Mouse (Mus musculus) layer of hippocampus, postnatal 25 days (tissue): ENCODE results near the gene Ankrd44. TPM values are rescaled to one million over a fixed set of nuclear protein-coding genes. Genes with fewer than 3 reads are reported as not detected.

Source experiments
- DNase-seq, 2 experiments: peaks; one replicate each; pipeline ENCODE4 v3.0.0; 2022; ENCODE audit warnings: mixed read lengths in 2 of 2, low spot score in 1 of 2; ENCODE audit errors: extremely low spot score in 1 of 2
- total RNA-seq, 2 experiments: library from RNA; stranded (reverse); gene quantifications; 2 replicates each; pipeline ENCODE4 v1.2.3; 2021

Gene Ankrd44
- total RNA-seq, 2 experiments from 2014 or later = 17.1 to 17.3 TPM

- no peak for DNase-seq
Observed at GRCm38 (mm10) chr1:54854388-54854787, 71.8 kb downstream of the Ankrd44 start.

DNA sequence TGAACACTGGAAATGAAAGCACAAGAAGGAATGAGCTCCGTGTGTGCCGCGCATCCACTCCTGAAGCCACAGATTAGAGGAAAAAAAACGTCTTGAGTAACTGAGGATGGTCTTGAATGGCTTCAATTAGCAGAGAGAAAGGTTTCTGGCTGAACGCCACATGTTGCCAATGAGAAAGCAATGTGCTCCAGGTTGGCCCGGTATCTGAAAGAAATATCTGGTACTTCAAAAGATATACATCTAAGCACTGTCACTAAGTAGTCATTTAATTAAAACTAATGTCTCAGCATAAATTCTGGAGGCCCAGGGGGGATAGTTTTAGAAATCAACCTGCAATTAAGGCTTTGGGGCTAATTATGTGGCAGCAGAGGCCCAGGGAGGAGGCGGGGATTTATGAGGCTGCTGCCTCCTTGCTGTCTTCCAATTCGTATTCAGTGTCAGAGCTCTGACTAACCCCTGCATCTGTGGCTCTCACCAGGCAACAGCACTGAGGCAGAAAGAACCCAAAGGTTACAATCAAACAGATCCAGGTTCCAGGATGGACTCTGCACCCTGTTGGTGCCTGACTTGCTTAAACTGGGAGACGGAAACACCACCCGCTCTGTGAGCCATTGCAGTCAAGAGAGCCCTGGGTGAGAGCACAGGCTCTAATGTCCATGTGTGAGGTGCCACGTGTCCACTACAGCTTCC is 72.7 kb downstream of the Ankrd44 start:
- DNase-seq = no peak

DNA sequence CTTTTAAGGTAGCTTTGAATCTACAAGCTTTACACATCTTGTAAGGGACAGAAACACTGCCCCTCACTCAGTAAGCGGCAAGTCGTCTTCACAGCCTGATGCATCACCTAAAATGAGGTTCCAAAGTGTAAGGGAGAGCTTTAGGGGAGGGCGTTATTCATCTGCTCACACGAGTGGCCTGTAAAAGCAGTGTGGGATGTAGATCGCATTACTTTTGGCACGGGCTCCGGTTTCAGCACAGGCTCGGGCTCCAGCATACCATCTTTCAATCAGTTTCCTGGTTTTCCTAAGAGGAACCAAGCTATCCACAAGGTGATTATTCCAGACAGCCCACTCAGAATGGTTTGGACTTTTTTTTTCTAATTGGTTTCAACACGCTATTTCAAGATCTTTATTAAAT is 74.6 kb downstream of the Ankrd44 start:
- DNase-seq = no peak

GRCm38 (mm10) chr1:54850077-54850476 is 76.1 kb downstream of the Ankrd44 start:
- DNase-seq = no peak

- no peak for DNase-seq
Observed at GRCm38 (mm10) chr1:54847238-54847637, 78.9 kb downstream of the Ankrd44 start.

DNA sequence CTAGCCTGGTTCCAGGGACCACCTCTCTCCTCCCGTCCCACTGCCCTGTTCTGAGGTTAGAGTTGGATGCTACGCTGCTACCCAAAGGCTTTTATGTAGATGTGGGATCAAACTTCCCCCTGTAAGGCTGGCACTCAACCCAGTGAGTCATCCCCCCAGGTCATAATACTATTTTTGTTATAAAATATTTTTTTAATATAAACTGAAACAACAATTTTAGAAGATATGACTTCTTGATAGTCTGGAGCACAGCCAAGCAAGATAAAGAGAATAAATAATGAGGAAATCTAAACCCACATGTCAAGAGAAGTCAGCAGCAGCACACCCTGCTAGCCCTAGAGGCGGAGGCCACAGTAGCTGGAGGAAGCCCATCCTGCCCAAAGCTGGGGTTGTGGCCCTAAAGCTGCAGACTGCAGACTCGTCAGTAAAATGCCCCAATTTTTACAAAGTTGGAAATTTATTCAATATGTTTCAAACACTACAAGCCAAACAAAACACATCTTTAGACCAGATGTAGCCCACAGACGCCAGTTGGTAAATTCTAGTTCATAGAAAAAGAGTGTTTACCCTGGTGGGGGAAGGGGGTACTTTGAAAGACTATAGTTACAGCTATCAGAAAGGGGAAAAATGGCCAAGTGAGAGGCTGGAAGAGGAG is 79.7 kb downstream of the Ankrd44 start:
- no peak for DNase-seq

- DNase-seq = no peak
Observed at GRCm38 (mm10) chr1:54844361-54844760, 81.8 kb downstream of the Ankrd44 start.

- no peak for DNase-seq
Observed at GRCm38 (mm10) chr1:54842765-54843461, 83.3 kb downstream of the Ankrd44 start.

- no peak for DNase-seq
Observed at GRCm38 (mm10) chr1:54841788-54842187, 84.4 kb downstream of the Ankrd44 start.

DNA sequence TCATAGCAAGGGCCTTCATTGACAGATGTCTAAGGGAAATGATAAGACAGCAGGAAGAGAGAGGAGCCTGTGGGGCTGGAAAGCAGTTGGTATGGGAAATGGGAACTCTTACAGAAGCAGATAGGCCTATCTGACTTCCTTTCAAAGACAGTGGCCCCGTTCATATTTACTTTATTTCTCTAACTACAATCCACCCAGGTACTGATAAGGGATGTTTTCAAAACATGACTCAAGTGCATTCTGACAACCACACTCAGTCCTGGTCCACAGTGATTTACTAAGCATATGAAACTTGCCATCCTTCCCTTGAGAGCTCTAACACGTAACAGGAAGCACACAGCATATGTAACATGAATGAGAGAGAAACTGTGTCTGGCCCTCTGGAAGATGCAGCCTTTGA is 86.1 kb downstream of the Ankrd44 start:
- no peak for DNase-seq

GRCm38 (mm10) chr1:54838486-54838805 is 87.7 kb downstream of the Ankrd44 start:
- DNase-seq = no peak

DNA sequence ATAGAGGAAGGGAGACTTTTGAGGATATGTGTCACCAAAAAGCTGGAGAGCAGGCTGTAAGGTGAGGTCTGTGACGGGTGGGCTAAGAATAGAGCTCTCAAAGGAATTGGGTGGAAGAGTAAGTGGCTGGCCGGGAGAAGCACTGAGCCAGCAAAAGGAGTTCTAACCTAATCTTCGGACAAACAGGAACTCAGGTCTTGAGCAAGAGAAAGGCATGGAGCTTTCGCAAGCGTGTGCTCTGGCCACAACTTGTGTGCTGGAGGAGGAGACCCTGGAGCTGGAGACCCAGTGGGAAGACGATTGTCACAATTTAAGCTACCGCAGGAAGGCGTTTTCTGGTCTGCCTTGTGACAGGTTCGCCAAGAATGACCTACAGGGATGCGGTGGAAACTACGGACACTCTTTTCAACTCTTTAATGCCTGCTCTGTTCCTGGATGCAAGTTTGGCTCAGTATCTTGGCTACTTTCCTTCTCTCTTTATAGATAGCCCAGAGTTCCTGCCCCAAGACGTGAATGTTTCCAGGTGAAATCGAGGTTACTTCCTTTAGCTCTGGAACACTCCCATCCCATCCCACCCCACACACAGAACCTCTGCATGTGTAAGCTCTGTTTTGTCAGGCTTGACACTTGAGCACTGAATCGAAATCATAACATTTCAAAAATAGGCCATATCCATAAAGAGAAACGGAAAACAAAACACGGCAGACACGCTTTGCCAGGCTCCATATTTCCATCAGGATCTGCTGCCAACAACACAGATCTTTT is 88.3 kb downstream of the Ankrd44 start:
- DNase-seq = no peak

DNA sequence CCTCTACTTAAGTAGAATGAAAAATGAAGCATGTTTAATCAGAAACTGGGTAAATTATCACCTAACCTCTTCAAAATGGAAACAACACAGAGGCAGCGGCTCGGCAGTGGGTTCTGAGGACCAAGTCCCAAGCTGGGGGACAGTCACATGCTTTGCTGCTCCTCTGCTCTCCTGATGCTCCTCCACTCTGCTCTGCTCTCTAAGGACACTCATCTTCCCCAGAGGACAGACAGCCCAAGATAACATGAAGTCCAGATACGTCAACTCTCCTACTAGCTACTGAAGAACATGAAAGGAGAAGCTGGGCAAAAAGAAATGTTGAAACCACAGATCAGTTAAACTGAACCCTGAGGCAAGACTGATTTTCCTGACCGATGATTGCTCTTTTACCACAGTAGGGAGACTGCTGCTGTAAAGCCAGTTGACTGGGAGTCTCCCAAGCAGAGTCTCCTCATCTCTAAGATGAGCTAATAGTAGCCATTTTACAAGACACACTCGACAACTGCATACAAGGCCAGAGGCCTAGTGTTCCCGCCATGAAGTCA is 90.5 kb downstream of the Ankrd44 start:
- no peak for DNase-seq

GRCm38 (mm10) chr1:54833221-54833620 is 93.0 kb downstream of the Ankrd44 start:
- DNase-seq = no peak

- no peak for DNase-seq
Observed at GRCm38 (mm10) chr1:54832765-54833164, 93.4 kb downstream of the Ankrd44 start.

GRCm38 (mm10) chr1:54830223-54830622 is 96.0 kb downstream of the Ankrd44 start:
- DNase-seq = no peak

DNA sequence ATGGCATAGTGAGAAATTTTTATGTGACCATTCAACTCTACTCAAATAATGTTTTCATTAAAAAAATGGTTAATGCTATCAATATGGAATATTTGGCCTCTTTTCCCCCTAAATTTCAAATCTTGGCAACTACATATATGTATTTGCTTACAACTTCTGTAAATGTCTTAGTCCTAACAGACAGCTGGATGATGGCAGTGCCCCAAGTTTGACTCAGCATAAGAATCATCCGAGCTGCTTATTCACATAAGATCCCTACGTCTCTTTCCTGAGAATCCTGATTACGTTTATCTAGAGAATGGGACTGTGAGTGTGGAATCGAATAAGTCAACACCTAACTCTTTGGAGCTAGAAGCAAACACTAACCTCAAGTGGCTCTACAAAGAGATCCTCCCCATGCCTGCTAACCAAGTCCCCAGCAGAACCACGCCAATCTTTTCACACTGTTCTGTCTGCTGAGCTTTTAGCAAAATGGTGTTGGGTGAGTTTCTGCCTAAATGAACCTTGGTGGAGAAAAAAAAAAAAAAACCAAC is 96.4 kb downstream of the Ankrd44 start:
- DNase-seq = no peak

- DNase-seq = no peak
Observed at GRCm38 (mm10) chr1:54827827-54828226, 98.4 kb downstream of the Ankrd44 start.

DNA sequence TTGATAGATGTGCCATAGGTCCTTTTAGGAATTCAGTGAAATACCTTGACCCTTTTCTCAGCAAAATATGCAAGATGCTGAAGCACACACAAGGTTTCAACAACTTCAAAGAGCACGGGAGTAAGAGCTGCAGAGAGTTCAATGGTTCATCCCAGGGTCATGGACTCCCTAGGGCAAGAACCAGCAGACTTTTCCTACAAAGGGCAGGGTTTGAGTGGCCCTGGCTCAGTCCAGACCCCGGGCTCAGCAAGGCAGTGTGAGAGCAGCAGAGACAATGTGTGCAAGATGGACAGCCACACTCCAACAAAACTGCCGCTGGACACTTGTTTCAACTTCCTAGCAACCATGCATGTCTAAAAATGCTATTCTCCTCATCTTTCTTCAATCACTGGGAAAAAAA is 98.8 kb downstream of the Ankrd44 start:
- no peak for DNase-seq

DNA sequence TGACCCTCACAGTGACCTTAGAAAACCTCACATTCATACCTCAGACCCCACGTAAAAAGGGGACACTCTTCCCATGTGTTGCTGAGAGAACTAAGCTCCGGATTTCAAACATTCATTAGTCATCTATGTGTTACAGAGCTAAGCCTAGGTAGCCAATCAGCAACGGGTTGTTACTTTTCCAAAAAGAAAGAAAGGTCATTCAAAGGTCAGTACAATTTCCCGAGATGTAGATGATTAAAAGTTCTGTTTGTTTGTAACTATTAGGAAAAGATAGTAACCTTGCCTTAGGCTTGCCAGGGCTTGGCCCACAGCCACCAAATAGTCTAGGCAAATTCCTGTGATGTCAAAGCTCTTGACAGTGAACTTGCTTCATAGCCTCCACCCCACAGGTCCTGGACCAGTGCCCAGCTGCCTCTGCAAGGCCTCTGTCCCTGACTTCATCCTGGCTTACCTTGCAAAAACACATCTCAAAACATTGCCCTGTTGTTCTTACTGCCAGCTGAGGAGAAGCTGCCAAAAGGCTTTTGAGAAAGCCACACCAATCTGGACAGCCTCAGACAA is 99.7 kb downstream of the Ankrd44 start:
- no peak for DNase-seq
